19 mouse cellular contexts compared by ENCODE assay signal in the genomic region with DNA sequence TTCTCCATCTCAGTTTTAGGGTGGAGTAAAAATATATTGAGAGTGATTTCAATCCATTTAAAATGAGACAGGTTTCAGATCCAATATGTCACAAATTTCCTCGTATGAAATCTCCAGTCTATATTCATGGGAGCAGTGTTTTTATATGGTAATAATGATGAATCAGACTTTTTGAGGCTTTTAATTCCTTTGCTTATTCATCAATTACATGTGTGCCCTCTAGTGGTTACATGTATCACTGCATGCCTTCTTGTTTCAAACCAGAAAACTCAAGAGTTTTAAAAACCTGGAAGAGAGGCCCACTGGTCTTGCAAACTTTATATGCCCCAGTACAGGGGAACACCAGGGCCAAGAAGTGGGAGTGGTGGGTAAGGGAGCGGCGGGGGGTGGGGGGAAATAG. TPM values are rescaled to one million over a fixed set of nuclear protein-coding genes. Genes with fewer than 3 reads are reported as not detected.
A peak's percentile ranks its signal among the peaks of the same experiment; 100 is the strongest.
DNase-seq lines count a peak whose midpoint lies in the region; ATAC-seq and TF ChIP-seq lines count a peak whose summit lies in the region.
"Had no signal": no experiment of that assay in that cellular context is flagged by ENCODE, and none has a peak within 500 bp of the region (broad histone marks: within the 10 kb centered on the region; RNA-seq: fewer than 3 reads in every experiment).

No protein-coding gene starts in this region.

- H3K27me3 ChIP-seq in forebrain, postnatal 0 days (ENCODE audit: insufficient read depth, low read length): no peaks in the 10 kb centered on the region
- H3K27me3 ChIP-seq in forebrain, embryonic 11.5 days (ENCODE audit: control insufficient read depth, insufficient read depth, low read length): no peaks in the 10 kb centered on the region
- H3K27me3 ChIP-seq in liver, adult 2 months (ENCODE audit: control insufficient read depth, insufficient read depth, low read length): no peaks in the 10 kb centered on the region
- H3K27me3 ChIP-seq: CH12.LX; limb, embryonic 12.5 days; megakaryocyte, embryonic 14.5 days; neural tube, embryonic 12.5 days had no signal

- 0 out of 2 replicates have a peak, but pooled peaks cover 3% of the 10 kb centered on the region for H3K9me3 ChIP-seq in forebrain, postnatal 0 days (ENCODE audit: low read length)
- H3K9me3 ChIP-seq in forebrain, embryonic 11.5 days (ENCODE audit: control insufficient read depth, low read length): no peaks in the 10 kb centered on the region
- H3K9me3 ChIP-seq: limb, embryonic 12.5 days; megakaryocyte, embryonic 14.5 days; neural tube, embryonic 12.5 days had no signal

- H3K27ac ChIP-seq in forebrain, postnatal 0 days (ENCODE audit: low read depth, low read length): no peak overlapping the region
- no peak overlapping the region for H3K27ac ChIP-seq in forebrain, embryonic 11.5 days (ENCODE audit: low read depth, low read length)
- H3K27ac ChIP-seq in liver, adult 2 months (replicated peaks; ENCODE audit: insufficient read depth, low read depth, low read length): no peak overlapping the region
- H3K27ac ChIP-seq: limb, embryonic 12.5 days; neural tube, embryonic 12.5 days had no signal

- peak; percentile 53 for TF ChIP-seq CTCF in forebrain, postnatal 0 days (IDR thresholded peaks at IDR 0.05; ENCODE audit: low read depth)
- no peak for TF ChIP-seq CTCF in liver, adult 2 months (IDR thresholded peaks at IDR 0.05; ENCODE audit: low read depth, low read length)

- no peak overlapping the region for H3K9ac ChIP-seq in forebrain, postnatal 0 days
- H3K9ac ChIP-seq in forebrain, embryonic 11.5 days (ENCODE audit: low read length): no peak overlapping the region
- H3K9ac ChIP-seq in liver, adult 2 months (ENCODE audit: low read depth, low read length): no peak overlapping the region
- H3K9ac ChIP-seq: limb, embryonic 12.5 days; neural tube, embryonic 12.5 days had no signal

- 37% methylated on average over 3 of the region's 3 CpGs for WGBS in forebrain, postnatal 0 days
- WGBS in forebrain, embryonic 11.5 days: 36% methylated on average over 3 of the region's 3 CpGs
- WGBS in liver, adult 2 months: 24% methylated on average over 3 of the region's 3 CpGs

- no peaks in the 10 kb centered on the region for H3K79me2 ChIP-seq in liver, adult 2 months (ENCODE audit: control insufficient read depth, insufficient read depth, low read length)

- no peaks in the 10 kb centered on the region for H3K36me3 ChIP-seq in forebrain, postnatal 0 days (ENCODE audit: insufficient read depth)
- H3K36me3 ChIP-seq in forebrain, embryonic 11.5 days (ENCODE audit: control insufficient read depth, insufficient read depth, low read length): no peaks in the 10 kb centered on the region
- H3K36me3 ChIP-seq in liver, adult 2 months (ENCODE audit: control insufficient read depth, insufficient read depth, low read length): no peaks in the 10 kb centered on the region
- H3K36me3 ChIP-seq: limb, embryonic 12.5 days; neural tube, embryonic 12.5 days had no signal

- intact Hi-C loops in gastrocnemius, postnatal 14 days (cut with DNase I; ENCODE audit: low total_unique reads): no loop called here

- DNase-seq in forebrain, postnatal 0 days: peak; percentile 44
- no peak for DNase-seq in forebrain, embryonic 11.5 days (ENCODE audit: low spot score)
- peak; percentile 29 for DNase-seq in liver, adult 2 months (ENCODE audit: extremely low read depth, low read depth, low spot score)
- DNase-seq in liver (no peak), ES-CJ7 (ENCODE audit: low read depth, low spot score) (peak; percentile 33)
- DNase-seq in brain, adult 2 months (ENCODE audit: low read depth, low spot score): peak; percentile 12
- DNase-seq in adrenal gland, postnatal 10 days: no peak
- no peak for DNase-seq in gastrocnemius, postnatal 14 days
- DNase-seq: adrenal gland, postnatal 25 days; cerebellum, adult 8-10 months; gastrocnemius, postnatal 36 days; heart, postnatal 4 days; kidney, postnatal 4 days; right cerebral cortex, postnatal 14 days had no signal

- H3K4me1 ChIP-seq in forebrain, postnatal 0 days (ENCODE audit: insufficient read depth): no peaks in the 10 kb centered on the region
- no peaks in the 10 kb centered on the region for H3K4me1 ChIP-seq in forebrain, embryonic 11.5 days (replicated peaks; ENCODE audit: control insufficient read depth, insufficient read depth, low read length)
- H3K4me1 ChIP-seq in liver, adult 2 months (ENCODE audit: control insufficient read depth, insufficient read depth, low read length): no peaks in the 10 kb centered on the region
- H3K4me1 ChIP-seq: limb, embryonic 12.5 days; megakaryocyte, embryonic 14.5 days; neural tube, embryonic 12.5 days had no signal

- no peak overlapping the region for H3K4me3 ChIP-seq in forebrain, postnatal 0 days (ENCODE audit: low read depth, low read length)
- H3K4me3 ChIP-seq in forebrain, embryonic 11.5 days (ENCODE audit: low read depth, low read length): no peak overlapping the region
- H3K4me3 ChIP-seq in liver, adult 2 months (ENCODE audit: insufficient read depth, low read depth, low read length): no peak overlapping the region
- H3K4me3 ChIP-seq: erythroblast, embryonic 14.5 days; limb, embryonic 12.5 days; megakaryocyte, embryonic 14.5 days; neural tube, embryonic 12.5 days had no signal

- no peak overlapping the region for H3K4me2 ChIP-seq in forebrain, postnatal 0 days (ENCODE audit: low read depth)
- H3K4me2 ChIP-seq in forebrain, embryonic 11.5 days (ENCODE audit: low read depth, low read length, severe bottlenecking): no peak overlapping the region
- H3K4me2 ChIP-seq: limb, embryonic 12.5 days; neural tube, embryonic 12.5 days had no signal

- TF ChIP-seq POLR2A in liver, adult 2 months (IDR thresholded peaks at IDR 0.05; ENCODE audit: extremely low read depth, insufficient read depth, low read length): no peak

- ATAC-seq in forebrain, postnatal 0 days: no peak
- ATAC-seq in forebrain, embryonic 11.5 days (replicated peaks; ENCODE audit: low FRiP score): no peak

RNA-seq across cellular contexts. Expression of gene Mkrn3, which starts 13.3 kb away (rescaled TPM):
- total RNA-seq in forebrain, postnatal 0 days (2014; rRNA removed): 31.2 and 39.7 TPM in 2 replicates
- 19.8 and 23.6 TPM in 2 replicates for polyA plus RNA-seq in forebrain, postnatal 0 days (2015; fragmentation: Nextera tagmentation; extraction: Ambion mirVana)
- polyA plus RNA-seq in forebrain, embryonic 11.5 days (2014; fragmentation: Nextera tagmentation; extraction: Ambion mirVana): 19.3 and 20.7 TPM in 2 replicates
- 0.37 and 0.54 TPM in 2 replicates for total RNA-seq in liver, adult 2 months (2014; rRNA removed)
- 0.22 and 0.29 TPM in 2 replicates for polyA plus RNA-seq in liver, adult 2 months (2012; rRNA removed)
- 1 to 10 TPM; 1.3 to 2.4 TPM for total RNA-seq in adrenal gland, postnatal 10 days (2021)
- total RNA-seq in gastrocnemius, postnatal 14 days (2021): under 1 TPM; 0.33 to 0.42 TPM
- polyA plus RNA-seq: erythroblast, embryonic 14.5 days had no signal

RNA-seq across cellular contexts. Expression of gene Peg12, which starts 31.1 kb away (rescaled TPM):
- total RNA-seq in forebrain, postnatal 0 days (2014; rRNA removed): 4.2 and 5.7 TPM in 2 replicates
- polyA plus RNA-seq in forebrain, postnatal 0 days (2015; fragmentation: Nextera tagmentation; extraction: Ambion mirVana): 6.5 and 6.9 TPM in 2 replicates
- 105 and 108 TPM in 2 replicates for polyA plus RNA-seq in forebrain, embryonic 11.5 days (2014; fragmentation: Nextera tagmentation; extraction: Ambion mirVana)
- 0.28 and 0.34 TPM in 2 replicates for total RNA-seq in liver, adult 2 months (2014; rRNA removed)
- 0.11 and 0.15 TPM in 2 replicates for polyA plus RNA-seq in liver, adult 2 months (2012; rRNA removed)
- total RNA-seq in adrenal gland, postnatal 10 days (2021): 1 to 10 TPM; 3.6 to 4.8 TPM
- total RNA-seq in gastrocnemius, postnatal 14 days (2021): 1 to 10 TPM; 1.9 to 2.6 TPM
- total RNA-seq: CH12.LX had no signal

RNA-seq across cellular contexts. Expression of gene Magel2, which starts 56.4 kb away (rescaled TPM):
- total RNA-seq in forebrain, postnatal 0 days (2014; rRNA removed): 8.7 and 21.4 TPM in 2 replicates
- 4.1 and 8.6 TPM in 2 replicates for polyA plus RNA-seq in forebrain, postnatal 0 days (2015; fragmentation: Nextera tagmentation; extraction: Ambion mirVana)
- polyA plus RNA-seq in forebrain, embryonic 11.5 days (2014; fragmentation: Nextera tagmentation; extraction: Ambion mirVana): 12.5 and 13.9 TPM in 2 replicates
- total RNA-seq in liver, adult 2 months (2014; rRNA removed): not detected in 2 replicates
- not detected in 2 replicates for polyA plus RNA-seq in liver, adult 2 months (2012; rRNA removed)
- 1 to 10 TPM; 2.8 to 9.1 TPM for total RNA-seq in adrenal gland, postnatal 10 days (2021)
- total RNA-seq in gastrocnemius, postnatal 14 days (2021): under 1 TPM; 0.21 to 0.47 TPM
- total RNA-seq: CH12.LX; gastrocnemius, postnatal 36 days had no signal

Comparison
In these comparisons a context has a peak if more than half of its experiments do, and no peak if none do; other contexts are left out.
1. DNase-seq: peak in forebrain, postnatal 0 days (single experiment), liver, adult 2 months (single experiment), ES-CJ7 (single experiment) and brain, adult 2 months (single experiment); none in forebrain, embryonic 11.5 days (single experiment), liver (single experiment), adrenal gland, postnatal 10 days (single experiment) and gastrocnemius, postnatal 14 days (single experiment).